Mouse (Mus musculus) WW6 (cell line): ENCODE results near the gene Tmem254c.
"Not testable (repeated sequence)": the region's sequence is repeated elsewhere in the genome, so short reads cannot be mapped to it uniquely, and the experiment has no call there.

Source experiments
- DNase-seq: peaks from one replicate; pipeline ENCODE4 v3.0.0-alpha.2; 2013; ENCODE audit warnings: low read depth, low spot score

Gene Tmem254c

GRCm38 (mm10) chr14:26067325-26067633 lies at the start of gene Tmem254c:
Gene Tmem254c, minus strand, starts transcription at chr14:26067355.
- DNase-seq, result not testable (repeated sequence)

GRCm38 (mm10) chr14:26097622-26098021 lies 30.5 kb upstream of the Tmem254c start:
- DNase-seq, result not testable (repeated sequence)

- not testable (repeated sequence) for DNase-seq
Observed at GRCm38 (mm10) chr14:26081997-26082396, 14.8 kb upstream of the Tmem254c start, which contains the start of gene Cphx3. Gene Cphx3, plus strand, starts transcription at chr14:26082297.

- DNase-seq, result not testable (repeated sequence)
Observed at GRCm38 (mm10) chr14:26081216-26081615, 14.1 kb upstream of the Tmem254c start, which contains the start of gene Cphx2. Gene Cphx2, plus strand, starts transcription at chr14:26081516.

- not testable (repeated sequence) for DNase-seq
Observed at GRCm38 (mm10) chr14:26076620-26077390, 9.7 kb upstream of the Tmem254c start.

- DNase-seq, result not testable (repeated sequence)
Observed at GRCm38 (mm10) chr14:26066574-26067324, 406 bp downstream of the Tmem254c start.

- not testable (repeated sequence) for DNase-seq
Observed at GRCm38 (mm10) chr14:26059362-26059761, 7.8 kb downstream of the Tmem254c start.

GRCm38 (mm10) chr14:26058184-26058583 lies 9.0 kb downstream of the Tmem254c start:
- DNase-seq, result not testable (repeated sequence)

- not testable (repeated sequence) for DNase-seq
Observed at GRCm38 (mm10) chr14:26048767-26049166, 18.4 kb downstream of the Tmem254c start.

- DNase-seq, result not testable (repeated sequence)
Observed at GRCm38 (mm10) chr14:26047026-26047425, 20.1 kb downstream of the Tmem254c start.

GRCm38 (mm10) chr14:26045007-26045406 lies 22.1 kb downstream of the Tmem254c start:
- DNase-seq, result not testable (repeated sequence)

GRCm38 (mm10) chr14:26042611-26043010 lies 24.5 kb downstream of the Tmem254c start, which contains the start of gene Gm9780:
Gene Gm9780, minus strand, starts transcription at chr14:26042711.
- not testable (repeated sequence) for DNase-seq

- DNase-seq, result not testable (repeated sequence)
Observed at GRCm38 (mm10) chr14:26035439-26035838, 31.7 kb downstream of the Tmem254c start.

- DNase-seq, result not testable (repeated sequence)
Observed at GRCm38 (mm10) chr14:26034364-26034763, 32.8 kb downstream of the Tmem254c start.

GRCm38 (mm10) chr14:26025653-26026052 lies 41.5 kb downstream of the Tmem254c start:
- not testable (repeated sequence) for DNase-seq

GRCm38 (mm10) chr14:26022831-26023230 lies 44.3 kb downstream of the Tmem254c start:
- DNase-seq, result not testable (repeated sequence)

- DNase-seq, result not testable (repeated sequence)
Observed at GRCm38 (mm10) chr14:26021555-26021954, 45.6 kb downstream of the Tmem254c start.

GRCm38 (mm10) chr14:26016414-26016813 lies 50.7 kb downstream of the Tmem254c start:
- not testable (repeated sequence) for DNase-seq
